Mouse (Mus musculus) heart, embryonic 16.5 days (tissue): Measurements from ENCODE around the gene Grid2. TPM values are rescaled to one million over a fixed set of nuclear protein-coding genes. Genes with fewer than 3 reads are reported as not detected.

Experiments
- ATAC-seq: fragments of 200-750 bp; cut with Nextera tagmentation; replicated peaks from 2 replicates; pipeline ENCODE4 v1.8.0; 2017; ENCODE audit warnings: moderate number of reproducible peaks; ENCODE audit not compliant: insufficient read depth, low FRiP score; ENCODE audit errors: extremely low read depth
- H3K27ac ChIP-seq: fragments of 300-500 bp; sonication (generic); 2 replicates; pipeline ENCODE4 v1.5.1; 2014; ENCODE audit warnings: mild to moderate bottlenecking, low read length, control low read depth, moderate library complexity
- H3K27me3 ChIP-seq: fragments of 300-500 bp; sonication (generic); 2 replicates; pipeline ENCODE4 v1.6.1; 2014; ENCODE audit warnings: low read length, mixed read lengths; ENCODE audit not compliant: control insufficient read depth, insufficient read depth
- H3K36me3 ChIP-seq: fragments of 300-500 bp; sonication (generic); 2 replicates; pipeline ENCODE4 v1.6.1; 2014; ENCODE audit not compliant: control insufficient read depth, insufficient read depth
- H3K4me1 ChIP-seq: fragments of 300-500 bp; sonication (generic); 2 replicates; pipeline ENCODE4 v1.6.1; 2014; ENCODE audit warnings: low read length, mixed read lengths; ENCODE audit not compliant: control insufficient read depth, insufficient read depth
- H3K4me2 ChIP-seq: fragments of 300-500 bp; sonication (generic); 2 replicates; pipeline ENCODE4 v1.6.1; 2014; ENCODE audit warnings: low read depth, mild to moderate bottlenecking, control low read depth, low read length
- H3K4me3 ChIP-seq: fragments of 300-500 bp; sonication (generic); 2 replicates; pipeline ENCODE4 v1.5.1; 2014; ENCODE audit warnings: mild to moderate bottlenecking, control low read depth, low read length
- H3K9ac ChIP-seq: fragments of 300-500 bp; sonication (generic); 2 replicates; pipeline ENCODE4 v1.6.1; 2014; ENCODE audit warnings: low read length, control low read depth
- H3K9me3 ChIP-seq: fragments of 300-500 bp; sonication (generic); replicated peaks from 2 replicates; pipeline ENCODE4 v1.6.1; 2016; ENCODE audit warnings: low read length; ENCODE audit not compliant: control insufficient read depth
- WGBS: fragments of 180-500 bp; shearing (Covaris S2); extraction: QIAGEN DNeasy Blood & Tissue Kit; methylation state at CpG from one replicate; pipeline ENCODE4 v1.1.7; 2014; 5-methylcytosine and 5-hydroxymethylcytosine counted together
- polyA plus RNA-seq: library from polyadenylated mRNA; unstranded; fragments of >200 nt; fragmentation: Nextera tagmentation; extraction: Ambion mirVana; gene quantifications from 2 replicates; pipeline ENCODE4 v1.2.1, GENCODE M21; 2015

Grid2 gene
- polyA plus RNA-seq, 1 experiment from 2014 or later, result 0.55 TPM

GRCm38 (mm10) chr6:64553645-64554044, 1298.0 kb downstream of the Grid2 start:
- Histone ChIP-seq H3K27ac (no peak overlapping the region), H3K4me2 (no peak overlapping the region), H3K27me3 (no peaks in the 10 kb centered on the region), H3K4me3 (no peak overlapping the region), H3K9me3 (no peaks in the 10 kb centered on the region), H3K9ac (no peak overlapping the region), H3K4me1 (no peaks in the 10 kb centered on the region), H3K36me3 (no peaks in the 10 kb centered on the region)
- ATAC-seq, result no peak
- 80% methylated on average over 3 of the region's 3 CpGs for WGBS

- H3K9ac ChIP-seq, result no peak overlapping the region
- H3K36me3 ChIP-seq, result no peaks in the 10 kb centered on the region
- H3K4me3 ChIP-seq, result no peak overlapping the region
- ATAC-seq, result no peak
- 81% methylated on average over 4 of the region's 4 CpGs for WGBS
- no peaks in the 10 kb centered on the region for H3K4me1 ChIP-seq
- no peak overlapping the region for H3K4me2 ChIP-seq
- H3K27me3 ChIP-seq, result no peaks in the 10 kb centered on the region
- no peaks in the 10 kb centered on the region for H3K9me3 ChIP-seq
- H3K27ac ChIP-seq, result no peak overlapping the region
Observed at GRCm38 (mm10) chr6:64555220-64555619, 1299.5 kb downstream of the Grid2 start.

GRCm38 (mm10) chr6:64568599-64568998, 1312.9 kb downstream of the Grid2 start:
- H3K9ac ChIP-seq, result no peak overlapping the region
- H3K4me3 ChIP-seq, result no peak overlapping the region
- no peaks in the 10 kb centered on the region for H3K4me1 ChIP-seq
- 49% methylated on average over 5 of the region's 5 CpGs for WGBS
- H3K27me3 ChIP-seq, result no peaks in the 10 kb centered on the region
- H3K36me3 ChIP-seq, result no peaks in the 10 kb centered on the region
- no peak overlapping the region for H3K27ac ChIP-seq
- ATAC-seq, result no peak
- no peak overlapping the region for H3K4me2 ChIP-seq
- H3K9me3 ChIP-seq, result no peaks in the 10 kb centered on the region

- Histone ChIP-seq H3K4me3 (no peak overlapping the region), H3K36me3 (no peaks in the 10 kb centered on the region), H3K27ac (no peak overlapping the region), H3K27me3 (no peaks in the 10 kb centered on the region), H3K9me3 (no peaks in the 10 kb centered on the region), H3K4me1 (no peaks in the 10 kb centered on the region), H3K9ac (no peak overlapping the region), H3K4me2 (no peak overlapping the region)
- 59% methylated on average over 3 of the region's 3 CpGs for WGBS
- ATAC-seq, result no peak
Observed at GRCm38 (mm10) chr6:64581338-64581737, 1325.7 kb downstream of the Grid2 start.

- Histone ChIP-seq H3K9ac (no peak overlapping the region), H3K9me3 (no peaks in the 10 kb centered on the region), H3K27ac (no peak overlapping the region), H3K27me3 (no peaks in the 10 kb centered on the region), H3K4me1 (no peaks in the 10 kb centered on the region), H3K4me3 (no peak overlapping the region), H3K4me2 (no peak overlapping the region), H3K36me3 (no peaks in the 10 kb centered on the region)
- WGBS, result 74% methylated on average over 7 of the region's 7 CpGs
- ATAC-seq, result no peak
Observed at GRCm38 (mm10) chr6:64588487-64589205, 1333.0 kb downstream of the Grid2 start.

DNA sequence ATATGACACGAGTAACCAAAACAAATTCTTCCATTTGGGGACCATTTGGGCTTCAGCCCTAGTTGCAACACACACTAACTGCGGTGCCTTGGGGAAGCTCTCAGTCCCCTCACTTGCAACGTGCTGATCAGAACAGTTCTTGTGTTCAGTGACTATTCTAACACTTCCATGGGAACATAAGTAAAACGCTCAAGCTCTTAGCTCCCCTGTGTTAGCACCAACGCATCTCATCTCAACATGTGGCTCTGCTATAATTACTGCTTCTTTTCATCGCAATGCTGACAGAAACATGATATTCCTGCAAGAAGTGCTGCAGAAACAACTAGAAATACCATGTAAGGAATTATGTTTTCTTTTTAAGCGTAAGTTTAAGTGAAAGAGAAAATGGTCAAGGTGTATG, 1340.6 kb downstream of the Grid2 start:
- Histone ChIP-seq H3K9ac (no peak overlapping the region), H3K4me2 (no peak overlapping the region), H3K4me3 (no peak overlapping the region), H3K27me3 (no peaks in the 10 kb centered on the region), H3K4me1 (no peaks in the 10 kb centered on the region), H3K27ac (no peak overlapping the region), H3K9me3 (no peaks in the 10 kb centered on the region), H3K36me3 (no peaks in the 10 kb centered on the region)
- 62% methylated on average over 7 of the region's 7 CpGs for WGBS
- no peak for ATAC-seq

DNA sequence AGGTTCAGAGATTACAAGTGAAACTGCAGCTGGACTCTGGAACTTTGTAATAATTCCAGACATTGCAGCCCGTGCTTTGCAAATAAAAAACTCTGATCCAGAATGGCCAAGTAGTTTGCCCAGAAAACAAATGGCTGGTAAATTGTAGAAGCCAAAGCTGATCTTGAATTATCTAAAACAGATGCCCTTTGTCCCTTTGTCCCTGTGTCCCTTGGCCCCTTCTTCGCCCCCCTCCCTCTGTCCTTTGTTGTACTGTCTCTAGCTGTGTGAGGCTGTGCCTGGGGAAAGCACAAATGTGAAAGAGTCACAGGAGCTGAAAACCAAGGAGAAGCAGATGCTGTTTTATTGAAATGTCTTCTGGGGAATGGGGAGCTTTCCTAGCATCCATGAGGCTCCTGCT, 1341.2 kb downstream of the Grid2 start:
- H3K27ac ChIP-seq, result no peak overlapping the region
- 57% methylated on average over 2 of the region's 2 CpGs for WGBS
- no peak overlapping the region for H3K9ac ChIP-seq

DNA sequence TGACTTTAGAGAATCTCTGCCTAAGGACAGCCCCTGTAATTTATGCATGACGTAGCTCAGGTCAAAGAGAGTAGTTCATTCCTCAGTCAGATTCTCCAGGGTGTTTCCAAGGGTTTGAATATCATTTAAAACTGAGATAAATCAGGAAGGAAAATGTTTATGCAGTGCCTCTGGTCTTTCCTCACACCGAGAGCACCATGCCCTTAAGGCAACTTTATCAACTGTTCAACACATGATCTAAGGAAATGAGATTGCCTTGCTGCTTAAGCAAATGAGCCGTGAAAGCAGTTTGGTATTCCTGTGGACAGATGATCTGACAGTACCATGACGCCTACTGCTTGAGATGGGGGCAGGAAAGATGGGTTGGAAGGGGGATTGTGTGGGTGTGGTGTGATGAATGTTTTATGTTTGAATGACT, 1342.5 kb downstream of the Grid2 start:
- H3K9me3 ChIP-seq, result no peaks in the 10 kb centered on the region
- no peak for ATAC-seq
- no peaks in the 10 kb centered on the region for H3K36me3 ChIP-seq
- H3K9ac ChIP-seq, result no peak overlapping the region
- H3K27ac ChIP-seq, result no peak overlapping the region
- H3K4me2 ChIP-seq, result no peak overlapping the region
- WGBS, result 31% methylated on average over 4 of the region's 4 CpGs
- H3K4me1 ChIP-seq, result no peaks in the 10 kb centered on the region
- no peaks in the 10 kb centered on the region for H3K27me3 ChIP-seq
- H3K4me3 ChIP-seq, result no peak overlapping the region

More for the DNA sequence above, 1341.2 kb downstream of the Grid2 start:
- H3K4me1 ChIP-seq, result no peaks in the 10 kb centered on the region
- H3K36me3 ChIP-seq, result no peaks in the 10 kb centered on the region
- no peaks in the 10 kb centered on the region for H3K9me3 ChIP-seq
- H3K27me3 ChIP-seq, result no peaks in the 10 kb centered on the region
- no peak overlapping the region for H3K4me2 ChIP-seq
- H3K4me3 ChIP-seq, result no peak overlapping the region
- no peak for ATAC-seq

DNA sequence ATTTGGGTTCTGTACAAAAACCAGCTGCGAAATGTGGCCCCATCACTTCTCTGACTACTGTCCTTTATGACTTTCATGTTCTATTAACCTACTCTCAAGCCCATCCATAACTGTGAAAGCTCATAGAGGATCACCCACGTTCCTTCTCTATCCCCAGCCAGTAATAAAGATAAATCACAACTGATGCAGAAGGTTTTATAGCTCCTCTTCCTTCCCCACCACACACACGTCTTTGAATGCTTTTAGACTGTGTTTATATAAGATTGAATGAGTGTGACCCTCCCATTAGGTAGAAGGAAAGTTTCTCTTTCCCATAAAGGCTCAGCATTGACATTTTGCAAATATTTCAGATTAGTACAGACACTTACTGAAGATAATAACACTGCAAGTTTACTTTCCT, 1350.1 kb downstream of the Grid2 start:
- 58% methylated on average over 3 of the region's 3 CpGs for WGBS
- no peaks in the 10 kb centered on the region for H3K4me1 ChIP-seq
- no peak overlapping the region for H3K4me3 ChIP-seq
- no peak overlapping the region for H3K27ac ChIP-seq
- no peak overlapping the region for H3K4me2 ChIP-seq
- no peaks in the 10 kb centered on the region for H3K27me3 ChIP-seq
- no peak for ATAC-seq
- no peaks in the 10 kb centered on the region for H3K9me3 ChIP-seq
- no peaks in the 10 kb centered on the region for H3K36me3 ChIP-seq
- H3K9ac ChIP-seq, result no peak overlapping the region
